Mouse (Mus musculus) adrenal gland, adult 18-20 months (tissue): ENCODE data around the gene Timd2. TPM values are rescaled to one million over a fixed set of nuclear protein-coding genes. Genes with fewer than 3 reads are reported as not detected.
"Not testable (repeated sequence)": the region's sequence is repeated elsewhere in the genome, so short reads cannot be mapped to it uniquely, and the experiment has no call there.

Experiments
- DNase-seq, 2 experiments: peaks; one replicate each; pipeline ENCODE4 v3.0.0; 2021 to 2022; ENCODE audit warnings: low spot score in 2 of 2
- total RNA-seq, 2 experiments: library from RNA; stranded (reverse); gene quantifications; 1 replicate in 1 of 2; 2 replicates in 1 of 2; pipeline ENCODE4 v1.2.3; 2021

Gene Timd2
- total RNA-seq, 2 experiments from 2014 or later = not detected

DNA sequence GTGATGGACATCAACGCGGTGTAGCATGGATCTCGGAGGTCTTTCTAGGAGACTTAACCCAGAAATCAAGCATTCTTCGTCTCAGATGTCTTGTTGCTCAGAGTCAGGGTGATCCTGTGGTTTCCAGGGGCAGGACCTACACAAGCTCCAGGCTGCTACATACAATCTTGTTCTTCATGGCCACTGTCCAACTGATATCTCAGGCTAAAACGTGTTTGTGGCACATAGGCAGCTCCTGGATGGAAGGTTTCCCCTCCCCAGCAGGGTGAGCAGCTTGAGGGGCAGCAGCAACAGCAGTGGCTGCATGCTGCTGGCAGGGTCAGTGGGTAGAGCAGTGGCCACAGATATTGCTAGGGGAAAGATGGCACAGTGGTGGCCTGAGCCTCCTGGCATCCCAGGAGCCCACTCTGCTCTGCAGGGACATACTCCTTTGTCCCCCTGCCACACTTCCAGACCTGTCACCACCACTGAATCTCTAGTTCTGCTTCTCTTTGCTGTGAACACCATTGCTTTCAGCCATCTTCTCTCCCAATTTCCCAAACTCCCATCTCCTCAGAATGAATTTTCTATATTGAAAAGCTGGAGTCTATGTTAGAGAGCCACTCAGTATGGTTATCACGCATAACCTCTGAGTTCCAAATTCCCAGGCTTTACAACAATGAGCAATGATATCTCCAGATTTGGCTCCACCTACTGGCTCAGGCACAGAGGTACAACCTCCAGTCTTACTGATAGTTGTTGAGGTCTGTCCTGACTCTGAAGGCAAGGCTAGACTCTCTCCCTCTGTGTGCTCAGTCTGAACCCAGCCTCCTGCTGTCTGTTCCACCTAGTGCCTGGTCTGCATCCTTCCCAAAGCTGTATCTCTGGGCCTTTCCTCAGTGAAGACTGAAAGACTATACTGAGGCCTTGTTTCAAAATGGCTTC, 41.0 kb downstream of the Timd2 start:
- DNase-seq = no peak

DNA sequence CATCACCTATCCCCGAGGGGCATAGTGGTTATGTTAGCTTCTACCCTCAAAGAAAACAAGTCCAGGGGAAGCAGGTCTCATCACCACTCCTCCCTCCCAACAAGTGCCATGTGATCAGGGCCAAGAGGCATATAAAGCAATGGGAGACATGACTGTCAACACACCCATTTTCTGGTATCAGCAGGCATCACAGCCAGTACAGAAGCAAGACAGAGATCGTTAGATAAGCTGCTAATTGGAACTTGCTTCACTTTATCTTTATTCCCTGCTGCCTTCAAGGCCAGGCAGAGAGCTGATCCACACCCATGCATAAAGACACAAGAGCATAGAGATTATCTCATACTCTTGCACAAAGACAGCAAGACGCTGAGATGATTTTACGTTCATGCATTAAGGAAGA, 43.6 kb downstream of the Timd2 start:
- no peak for DNase-seq

DNA sequence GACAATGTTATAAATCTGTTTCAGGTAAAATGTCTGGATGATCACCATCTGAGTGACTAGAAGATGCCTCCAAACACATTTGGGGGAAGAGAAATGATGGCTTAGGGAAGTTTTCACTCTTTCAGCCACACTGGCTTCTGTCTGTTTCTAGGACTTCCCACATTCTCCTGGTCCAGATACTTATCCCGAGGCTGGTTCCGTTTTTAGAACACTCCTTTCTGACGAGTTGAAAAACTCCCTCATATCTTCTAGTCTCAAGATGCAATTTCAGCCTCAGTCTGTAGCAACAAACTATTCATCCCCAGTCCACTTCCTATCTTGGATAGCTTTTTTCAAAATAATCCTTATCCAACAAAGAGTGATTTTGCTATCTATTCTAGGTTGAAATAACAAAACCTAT, 54.4 kb downstream of the Timd2 start:
- DNase-seq = no peak

DNA sequence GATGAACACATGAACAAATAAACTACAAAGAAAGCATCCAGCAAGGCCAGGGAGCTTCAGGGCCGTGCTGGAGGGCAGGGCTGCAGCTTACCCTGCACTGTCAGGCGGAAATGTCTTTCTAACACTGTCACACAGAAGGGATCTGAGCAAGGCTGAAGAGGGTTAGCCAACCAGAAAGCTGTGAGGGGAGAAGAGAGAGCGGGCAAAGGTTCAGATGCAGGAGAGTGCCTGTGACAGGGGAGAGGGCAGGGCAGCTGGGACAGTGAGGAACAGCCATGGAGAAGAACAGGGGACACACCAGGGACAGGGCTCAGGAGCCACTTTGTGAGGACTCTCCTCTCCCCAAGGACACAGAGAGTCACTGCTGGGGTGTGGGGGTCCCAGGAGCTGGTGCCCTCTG, 57.2 kb downstream of the Timd2 start:
- not testable (repeated sequence) for DNase-seq

DNA sequence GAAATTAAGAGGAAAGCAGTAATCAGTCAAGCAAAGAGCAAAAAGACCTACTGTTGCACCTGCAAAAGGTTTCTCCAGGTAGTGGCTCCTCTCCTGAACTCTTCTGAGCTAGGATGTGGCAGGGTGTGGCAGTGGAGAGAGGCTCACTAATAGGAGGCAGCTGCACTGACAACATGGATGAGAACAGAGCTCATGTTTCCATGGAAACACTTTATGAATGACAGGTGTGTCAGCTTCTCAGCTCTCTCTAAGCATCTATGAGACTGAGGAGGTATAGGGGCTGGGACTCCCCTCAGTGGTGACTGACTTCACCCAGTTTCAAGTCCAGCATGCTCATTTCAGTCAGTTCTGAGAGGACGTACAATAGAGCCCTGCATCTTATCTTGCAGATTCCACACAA, 62.0 kb downstream of the Timd2 start:
- DNase-seq = no peak

DNA sequence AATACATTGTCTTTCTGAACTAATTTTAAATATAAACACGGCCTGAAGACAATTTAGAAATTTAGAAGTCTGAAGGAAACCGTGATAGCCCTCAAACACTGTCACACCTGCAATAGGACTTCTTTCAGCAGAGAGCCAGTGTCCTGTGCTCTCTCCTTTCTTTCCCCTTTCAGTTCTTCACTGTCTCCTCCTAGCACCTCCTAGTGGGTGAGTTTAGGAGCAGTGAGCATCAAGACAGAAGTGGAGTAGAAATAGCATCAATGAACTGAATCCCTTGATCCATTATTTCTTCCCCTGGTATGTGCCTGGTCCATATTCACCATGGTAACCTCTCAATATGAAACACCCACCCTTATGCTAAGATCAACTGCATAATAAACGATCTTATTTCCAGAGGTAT, 70.3 kb downstream of the Timd2 start:
- no peak for DNase-seq

DNA sequence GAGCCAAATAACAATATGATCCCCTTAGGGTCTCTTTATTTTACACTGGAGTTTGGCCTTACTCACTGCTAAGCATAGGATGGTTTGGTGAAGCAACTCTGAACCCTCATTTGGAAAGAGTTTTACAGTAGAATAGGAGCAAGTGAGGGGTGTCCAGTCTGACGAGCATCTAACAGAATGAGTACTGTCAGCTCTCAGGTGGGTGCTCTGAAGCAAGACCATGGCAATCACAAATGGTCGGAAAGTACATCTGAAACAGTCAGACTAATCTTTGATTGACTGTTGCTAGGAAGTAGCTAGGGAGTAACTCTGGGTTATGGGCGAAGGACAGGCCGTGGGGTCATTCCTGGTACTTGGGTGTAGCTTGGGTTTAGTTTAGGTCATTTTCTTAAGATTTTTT, 71.3 kb downstream of the Timd2 start:
- not testable (repeated sequence) for DNase-seq

DNA sequence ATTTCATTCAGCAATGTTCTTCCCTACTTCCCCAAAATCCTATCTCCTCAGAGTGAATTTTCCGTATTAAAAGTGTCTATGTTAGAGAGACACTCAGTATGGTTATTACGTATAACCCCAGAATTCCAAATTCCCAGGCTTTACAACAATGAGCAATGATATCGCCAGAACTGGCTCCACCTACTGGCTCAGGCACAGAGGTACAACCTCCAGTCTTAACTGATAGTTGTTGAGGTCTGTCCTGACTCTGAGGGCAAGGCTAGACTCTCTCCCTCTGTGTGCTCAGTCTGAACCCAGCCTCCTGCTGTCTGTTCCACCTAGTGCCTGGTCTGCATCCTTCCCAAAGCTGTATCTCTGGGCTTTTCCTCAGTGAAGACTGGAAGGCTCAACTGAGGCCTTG, 75.2 kb downstream of the Timd2 start:
- DNase-seq = peak; percentile 4 to 24

DNA sequence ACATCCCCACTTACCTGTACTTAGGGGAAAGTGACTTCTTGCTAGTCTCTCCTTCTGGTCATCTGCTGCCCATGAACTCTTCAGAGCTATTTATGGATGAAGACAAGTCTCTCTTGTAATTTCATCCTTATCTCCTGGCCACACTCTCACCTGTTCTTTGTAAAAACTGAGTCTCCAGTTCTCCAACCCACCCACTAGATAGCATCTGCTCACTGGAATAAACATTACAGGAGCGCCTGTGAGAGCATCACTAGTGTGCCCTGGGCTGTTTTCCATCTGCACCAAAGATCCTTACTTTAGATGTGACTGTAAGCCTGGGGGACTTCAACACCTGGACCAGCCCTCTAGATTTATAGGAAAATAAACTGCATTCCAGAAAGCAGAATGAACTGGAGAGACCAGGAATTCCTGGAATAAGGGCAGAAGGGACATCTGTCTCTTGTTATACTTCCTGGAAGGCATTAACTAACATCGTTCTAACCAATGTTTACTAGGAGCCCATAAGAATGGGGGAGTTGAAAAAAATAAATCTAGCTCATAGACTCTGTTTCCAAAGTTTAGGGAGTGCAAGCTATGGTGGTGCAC, 77.6 kb downstream of the Timd2 start, which contains the start of gene Dppa1:
TSS of gene Dppa1 (minus strand) at position 51 of the 585 bp plus-strand sequence.
- no peak for DNase-seq

DNA sequence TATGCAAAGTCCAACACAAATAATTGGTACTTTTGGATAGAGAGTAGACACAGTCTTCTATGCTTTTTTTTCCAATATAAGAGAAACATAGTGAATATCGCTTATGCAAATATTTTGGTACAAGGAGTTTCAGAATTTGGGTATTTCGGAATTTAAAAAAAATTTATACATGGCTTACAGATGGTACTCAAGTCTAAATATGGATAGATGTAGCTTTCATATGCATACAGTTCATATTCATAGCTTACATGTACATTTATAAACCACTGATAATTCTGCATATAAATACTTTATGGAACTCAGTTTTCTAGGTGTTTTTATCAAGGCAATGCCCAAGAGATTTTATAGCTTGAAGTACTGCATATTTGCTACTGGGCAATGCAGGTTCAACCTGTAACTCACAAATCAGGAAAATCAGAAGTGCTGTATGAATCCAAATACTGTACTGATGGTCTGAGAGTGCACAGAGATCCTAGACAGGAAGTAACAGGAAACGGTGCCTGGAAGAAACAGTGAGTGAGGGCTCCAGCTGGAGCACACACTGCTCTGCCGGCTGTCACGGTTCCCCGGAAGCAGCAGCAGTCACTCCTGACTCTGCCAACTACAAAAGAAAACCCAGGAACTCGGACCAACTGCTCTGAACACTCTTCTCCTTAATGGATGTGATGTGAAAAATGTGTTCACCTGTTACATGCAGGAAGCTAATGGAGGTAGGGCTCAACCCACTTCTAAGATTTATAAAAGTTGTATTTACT, 86.3 kb downstream of the Timd2 start:
- DNase-seq = no peak

DNA sequence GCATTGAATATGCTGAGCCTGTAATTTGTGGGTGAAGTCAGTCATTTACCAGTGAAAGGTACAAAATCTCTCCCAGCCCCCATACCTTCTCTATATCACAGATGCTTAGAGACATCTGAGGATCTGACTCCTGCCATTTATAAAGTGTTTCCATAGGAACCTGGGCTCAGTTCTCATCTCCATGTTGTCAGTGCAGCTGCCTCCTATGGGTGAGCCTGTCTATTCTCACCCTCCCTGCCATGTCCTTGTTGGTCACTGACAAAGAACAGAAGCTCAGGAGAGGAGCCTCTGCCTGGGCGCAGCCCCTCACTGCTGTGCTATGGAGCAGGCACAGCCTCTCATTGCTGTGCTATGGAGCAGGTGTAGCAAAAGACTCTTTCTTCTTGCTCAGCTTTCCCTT, 86.9 kb downstream of the Timd2 start:
- no peak for DNase-seq

Other genes with a start within 250 kb of the Timd2 start
- not detected for gene Gm12169, start 182.8 kb downstream of the Timd2 start, total RNA-seq
- not detected for gene BC053393, start 135.5 kb downstream of the Timd2 start, total RNA-seq
- gene Dppa1, start 77.8 kb downstream of the Timd2 start, total RNA-seq = not detected
- not detected for gene Havcr1, start 28.0 kb upstream of the Timd2 start, total RNA-seq
- 1 to 10 TPM in 1 of 2 experiments, under 1 TPM in 1; 0.60 to 1.5 TPM for gene Timd4, start 103.7 kb upstream of the Timd2 start, total RNA-seq